Mouse (Mus musculus) frontal cortex, adult 2 months (tissue): ENCODE data around the gene Uqcr11. TPM values are rescaled to one million over a fixed set of nuclear protein-coding genes. Genes with fewer than 3 reads are reported as not detected.

Experiments
- DNase-seq, 2 experiments: peaks; one replicate each; pipeline ENCODE4 v3.0.0; 2022; ENCODE audit warnings: low spot score in 1 of 2; ENCODE audit errors: extremely low spot score in 1 of 2
- polyA plus RNA-seq: library from polyadenylated mRNA; depleted of rRNA; stranded (reverse); fragments of >200 nt; gene quantifications from 2 replicates; pipeline ENCODE4 v1.2.3, GENCODE M21; 2012

Gene Uqcr11
- polyA plus RNA-seq, 1 experiment, result 1,306 TPM

- DNase-seq, result no peak
These were observed 25.1 kb upstream of the Uqcr11 start for GRCm38 (mm10) chr10:80431570-80432386.

- DNase-seq, result no peak
These were observed 23.8 kb upstream of the Uqcr11 start for GRCm38 (mm10) chr10:80430375-80430980.

GRCm38 (mm10) chr10:80429800-80430199, 23.2 kb upstream of the Uqcr11 start:
- no peak for DNase-seq

- DNase-seq, result no peak
These were observed 18.4 kb upstream of the Uqcr11 start for GRCm38 (mm10) chr10:80425041-80425440.

GRCm38 (mm10) chr10:80423562-80423961, 16.9 kb upstream of the Uqcr11 start:
- DNase-seq, result no peak

GRCm38 (mm10) chr10:80421651-80422472, 15.2 kb upstream of the Uqcr11 start:
- no peak for DNase-seq

GRCm38 (mm10) chr10:80421208-80421607, 14.6 kb upstream of the Uqcr11 start:
- no peak for DNase-seq

- DNase-seq, result no peak
These were observed 14.1 kb upstream of the Uqcr11 start for GRCm38 (mm10) chr10:80420729-80421128.

- DNase-seq, result no peak
These were observed 12.8 kb upstream of the Uqcr11 start for GRCm38 (mm10) chr10:80419419-80419818.

- DNase-seq, result no peak
These were observed 11.7 kb upstream of the Uqcr11 start for GRCm38 (mm10) chr10:80418311-80418710.

- no peak for DNase-seq
These were observed 11.2 kb upstream of the Uqcr11 start for GRCm38 (mm10) chr10:80417841-80418240.

GRCm38 (mm10) chr10:80417371-80417770, 10.7 kb upstream of the Uqcr11 start:
- no peak for DNase-seq

- no peak for DNase-seq
These were observed 8.9 kb upstream of the Uqcr11 start for GRCm38 (mm10) chr10:80415566-80415965.

- DNase-seq, result peak in 1 of 2 experiments; percentile 75
These were observed 6.3 kb upstream of the Uqcr11 start for GRCm38 (mm10) chr10:80412656-80413541.

- DNase-seq, result no peak
These were observed 1.3 kb upstream of the Uqcr11 start for GRCm38 (mm10) chr10:80407924-80408323.

- no peak for DNase-seq
These were observed 1.0 kb downstream of the Uqcr11 start for GRCm38 (mm10) chr10:80405481-80406173.

- DNase-seq, result no peak
These were observed 3.5 kb downstream of the Uqcr11 start for GRCm38 (mm10) chr10:80403044-80403692.

GRCm38 (mm10) chr10:80400704-80401161, 5.9 kb downstream of the Uqcr11 start:
- no peak for DNase-seq
